Mouse (Mus musculus) liver, embryonic 14.5 days (tissue): ENCODE measurements at regions not wholly inside any gene's neighbourhood (a gene's known extent, or its start where the extent isn't known, plus 50 kb on each side); places are given as distances from the start of the nearest gene placed in this dataset.

Experiments
- ATAC-seq: fragments of 200-750 bp; cut with Nextera tagmentation; 2 replicates; pipeline ENCODE4 v1.8.0; 2017; ENCODE audit warnings: moderate number of reproducible peaks, mild to moderate bottlenecking, moderate library complexity; ENCODE audit not compliant: insufficient read depth
- DNase-seq, 3 experiments: peaks; one replicate each; pipeline ENCODE4 v3.0.0-alpha.2; 2012 to 2013; ENCODE audit warnings: low read depth in 3 of 3, low spot score in 3 of 3
- H3K27ac ChIP-seq: fragments of 300-500 bp; sonication (generic); 2 replicates; pipeline ENCODE4 v1.5.1; 2014; ENCODE audit warnings: moderate library complexity, mild to moderate bottlenecking, control low read depth, inconsistent platforms
- H3K27me3 ChIP-seq: fragments of 300-500 bp; sonication (generic); 2 replicates; pipeline ENCODE4 v1.6.1; 2014; ENCODE audit warnings: mild to moderate bottlenecking, low read length, moderate library complexity; ENCODE audit not compliant: control insufficient read depth, insufficient read depth
- H3K36me3 ChIP-seq: fragments of 300-500 bp; sonication (generic); replicated peaks from 2 replicates; pipeline ENCODE4 v1.6.1; 2014; ENCODE audit warnings: low read depth; ENCODE audit not compliant: control insufficient read depth, insufficient read depth
- H3K4me1 ChIP-seq, 2 experiments: fragments of 200-500 bp in 1 of 2; fragments of 300-500 bp in 1 of 2; sonication (generic) in 1 of 2; replicated peaks; 2 replicates each; pipeline ENCODE4 v1.6.1; 2012 to 2014; ENCODE audit warnings: antibody characterized with exemption in 1 of 2, inconsistent platforms in 1 of 2, low read length in 1 of 2; ENCODE audit not compliant: control insufficient read depth in 2 of 2, insufficient read depth in 2 of 2
- H3K4me2 ChIP-seq: fragments of 300-500 bp; sonication (generic); 2 replicates; pipeline ENCODE4 v1.6.1; 2014; ENCODE audit warnings: low read depth, mild to moderate bottlenecking, control low read depth, moderate library complexity
- H3K4me3 ChIP-seq, 2 experiments: fragments of 200-500 bp in 1 of 2; fragments of 300-500 bp in 1 of 2; sonication (generic) in 1 of 2; 2 replicates each; pipeline ENCODE4 v1.5.1; 2012 to 2014; ENCODE audit warnings: low read depth in 2 of 2, low read length in 2 of 2, mild to moderate bottlenecking in 2 of 2, control low read depth in 1 of 2, inconsistent platforms in 1 of 2, moderate library complexity in 1 of 2; ENCODE audit not compliant: insufficient read depth in 1 of 2
- H3K9ac ChIP-seq: fragments of 300-500 bp; sonication (generic); replicated peaks from 2 replicates; pipeline ENCODE4 v1.6.1; 2014; ENCODE audit warnings: mild to moderate bottlenecking, control low read depth, moderate library complexity
- H3K9me3 ChIP-seq: fragments of 300-500 bp; sonication (generic); 2 replicates; pipeline ENCODE4 v1.6.1; 2016; ENCODE audit warnings: low read length, mixed read lengths; ENCODE audit not compliant: control insufficient read depth
- CTCF ChIP-seq: IDR thresholded peaks from 2 replicates; pipeline ENCODE4 v1.5.1; 2016; ENCODE audit warnings: antibody characterized with exemption, low read depth, control low read depth
- EP300 ChIP-seq: IDR thresholded peaks from 2 replicates; pipeline ENCODE4 v1.6.1; 2016; ENCODE audit warnings: antibody characterized with exemption, low read depth
- WGBS: fragments of 180-500 bp; shearing (Covaris S2); extraction: QIAGEN DNeasy Blood & Tissue Kit; methylation state at CpG from one replicate; pipeline ENCODE4 v1.1.7; 2014; ENCODE audit not compliant: insufficient replicate concordance; 5-methylcytosine and 5-hydroxymethylcytosine counted together

DNA sequence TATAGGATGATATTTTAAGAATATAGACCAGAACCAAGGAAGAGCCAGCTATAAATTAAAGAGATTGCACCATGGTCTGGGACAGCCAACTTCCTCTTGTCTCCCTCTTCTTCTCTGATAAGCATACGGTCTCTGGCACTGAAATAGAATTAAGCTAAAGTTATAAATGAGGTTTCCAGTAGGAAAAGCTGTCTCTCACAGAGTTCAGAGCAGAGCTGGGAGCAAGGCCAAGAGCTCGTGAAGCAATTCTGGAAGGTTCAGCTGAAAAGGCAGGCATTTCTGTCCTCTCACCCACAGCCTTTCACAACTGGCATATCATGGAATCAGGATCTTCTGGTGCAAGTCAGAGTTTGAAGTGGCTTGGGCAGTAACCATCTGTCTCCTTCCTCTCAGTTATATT lies 1247.8 kb downstream of the Agbl1 start:
- ATAC-seq (no peak), DNase-seq (no peak)
- H3K4me3 ChIP-seq: no peak overlapping the region
- H3K36me3 ChIP-seq: no peaks in the 10 kb centered on the region
- TF ChIP-seq EP300 (no peak), CTCF (no peak)
- H3K4me2 ChIP-seq: no peak overlapping the region
- H3K9me3 ChIP-seq: no peaks in the 10 kb centered on the region
- H3K9ac ChIP-seq: no peak overlapping the region
- H3K4me1 ChIP-seq: no peaks in the 10 kb centered on the region
- WGBS: 31% methylated on average over 2 of the region's 2 CpGs
- H3K27me3 ChIP-seq: no peaks in the 10 kb centered on the region
- no peak overlapping the region for H3K27ac ChIP-seq

DNA sequence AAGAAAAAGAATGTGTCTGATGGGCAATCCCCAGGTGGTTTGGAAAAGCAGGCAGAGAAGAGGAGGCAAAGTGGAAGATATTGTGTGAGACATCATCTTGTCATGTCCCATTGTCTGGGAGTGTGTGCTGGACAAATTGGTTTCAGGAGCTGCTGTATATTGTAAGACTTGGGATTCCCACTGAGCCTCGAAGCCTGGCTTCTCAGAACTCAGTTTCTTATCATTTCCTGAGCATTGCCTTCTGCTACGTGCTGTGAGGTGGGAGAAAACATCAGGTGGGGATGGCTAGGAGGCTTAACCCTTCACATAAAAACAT lies 1216.3 kb downstream of the Agbl1 start:
- Histone ChIP-seq H3K4me2 (no peak overlapping the region), H3K27ac (no peak overlapping the region), H3K36me3 (no peaks in the 10 kb centered on the region), H3K4me3 (no peak overlapping the region), H3K9me3 (no peaks in the 10 kb centered on the region), H3K27me3 (no peaks in the 10 kb centered on the region), H3K9ac (no peak overlapping the region), H3K4me1 (no peaks in the 10 kb centered on the region)
- no peak for ATAC-seq
- no peak for TF ChIP-seq EP300
- no peak for TF ChIP-seq CTCF
- no peak for DNase-seq
- 9% methylated on average over 2 of the region's 2 CpGs for WGBS

DNA sequence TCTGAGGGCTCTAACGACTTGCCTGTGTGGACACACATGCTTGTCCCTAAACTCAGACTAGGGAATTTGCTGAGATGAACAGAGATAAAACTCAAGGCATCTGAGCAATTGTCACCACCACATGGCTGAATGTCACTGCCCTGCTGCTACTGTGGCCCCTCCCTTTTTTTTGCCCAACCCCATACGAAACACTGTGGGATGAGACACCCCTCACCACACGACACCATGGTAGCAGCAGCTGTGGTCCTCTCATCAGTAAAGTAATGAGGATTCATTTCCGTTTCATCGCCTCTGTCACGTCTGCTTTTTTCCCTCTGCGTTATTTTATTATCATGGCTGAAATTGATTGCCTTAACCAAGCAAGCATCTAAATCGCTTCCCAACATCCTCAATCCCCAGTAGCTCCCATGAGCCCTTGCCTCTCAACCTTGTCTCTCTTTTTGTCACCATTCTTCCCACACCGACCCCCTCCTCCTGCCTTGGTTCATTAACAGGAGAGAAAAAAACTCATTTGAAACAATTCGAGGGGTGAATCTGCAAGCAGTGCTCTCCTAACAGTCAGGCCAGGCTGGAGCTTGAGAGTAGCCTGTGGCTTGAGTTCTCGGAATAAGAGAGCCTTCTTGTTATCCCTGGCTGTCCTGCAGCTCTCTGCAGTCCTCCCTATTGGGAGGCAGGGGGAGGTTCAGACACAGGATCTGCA lies 1215.8 kb downstream of the Agbl1 start:
- Histone ChIP-seq H3K9ac (no peak overlapping the region), H3K9me3 (no peaks in the 10 kb centered on the region), H3K27ac (no peak overlapping the region), H3K4me2 (no peak overlapping the region), H3K4me1 (no peaks in the 10 kb centered on the region), H3K36me3 (no peaks in the 10 kb centered on the region), H3K27me3 (no peaks in the 10 kb centered on the region), H3K4me3 (no peak overlapping the region)
- 53% methylated on average over 11 of the region's 11 CpGs for WGBS
- no peak for DNase-seq
- TF ChIP-seq CTCF: no peak
- TF ChIP-seq EP300: no peak
- ATAC-seq: no peak

DNA sequence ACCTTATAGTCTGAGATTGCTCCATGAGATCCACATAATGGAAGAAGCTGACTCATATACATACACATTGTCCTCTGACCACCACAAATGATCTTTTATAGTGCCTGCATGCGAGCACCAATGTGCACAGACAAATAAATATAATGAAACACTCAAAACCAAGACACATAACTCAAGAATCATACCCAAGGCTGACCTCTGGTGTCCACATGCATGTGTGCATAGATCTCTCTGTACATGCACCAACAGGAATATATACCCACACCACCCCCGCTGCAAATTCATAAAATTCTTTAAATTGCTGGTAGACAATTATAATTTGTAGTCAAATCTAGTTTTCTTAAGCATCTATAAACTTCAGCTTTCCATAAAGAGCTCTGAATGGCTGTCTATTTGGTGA lies 1211.9 kb downstream of the Agbl1 start:
- Histone ChIP-seq H3K9me3 (no peaks in the 10 kb centered on the region), H3K27ac (no peak overlapping the region), H3K4me1 (no peaks in the 10 kb centered on the region), H3K4me2 (no peak overlapping the region), H3K36me3 (no peaks in the 10 kb centered on the region), H3K4me3 (no peak overlapping the region), H3K9ac (no peak overlapping the region), H3K27me3 (no peaks in the 10 kb centered on the region)
- TF ChIP-seq EP300: no peak
- TF ChIP-seq CTCF: no peak
- ATAC-seq (no peak), DNase-seq (no peak)
- 54% methylated on average over 2 of the region's 2 CpGs for WGBS

DNA sequence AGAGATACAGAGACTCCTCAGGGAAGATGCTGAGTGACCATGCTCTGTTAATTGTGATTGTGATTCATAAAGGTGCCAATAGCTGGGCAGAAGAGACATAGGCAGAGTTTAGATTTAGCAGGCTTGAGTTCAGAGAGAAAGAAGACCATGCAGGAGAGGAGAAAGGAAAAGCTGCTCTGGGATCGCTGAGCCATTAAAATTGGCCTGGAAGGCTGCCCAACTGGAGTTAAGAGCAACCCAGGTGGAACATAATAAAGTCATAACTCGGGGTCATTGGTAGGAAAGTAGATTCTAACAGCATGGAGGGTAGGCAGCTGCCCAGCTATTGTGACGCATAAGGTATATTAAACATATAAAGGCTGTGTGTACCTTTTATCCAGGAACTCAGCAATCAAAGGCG lies 1183.9 kb downstream of the Agbl1 start:
- Histone ChIP-seq H3K9ac (no peak overlapping the region), H3K9me3 (no peaks in the 10 kb centered on the region), H3K4me1 (no peaks in the 10 kb centered on the region), H3K27me3 (no peaks in the 10 kb centered on the region), H3K4me3 (no peak overlapping the region), H3K27ac (no peak overlapping the region), H3K36me3 (no peaks in the 10 kb centered on the region), H3K4me2 (no peak overlapping the region)
- TF ChIP-seq EP300 (no peak), CTCF (no peak)
- ATAC-seq (no peak), DNase-seq (no peak)
- WGBS: 66% methylated on average over 4 of the region's 4 CpGs
